Mouse (Mus musculus): ENCODE data around the gene Aadacl3. TPM values are rescaled to one million over a fixed set of nuclear protein-coding genes. Genes with fewer than 3 reads are reported as not detected.

The Aadacl3 gene
- polyA plus RNA-seq, 1 experiment from 2014 or later: not detected

Other genes with a start within 250 kb of the Aadacl3 start
- gene Pramel5, start 183.3 kb downstream of the Aadacl3 start, polyA plus RNA-seq (2014; fragmentation: Nextera tagmentation; extraction: Ambion mirVana): not detected in 2 replicates
- not detected in 2 replicates for gene Gm13128, start 133.5 kb downstream of the Aadacl3 start, polyA plus RNA-seq (2014; fragmentation: Nextera tagmentation; extraction: Ambion mirVana)
- not detected in 2 replicates for gene Gm13119, start 105.8 kb downstream of the Aadacl3 start, polyA plus RNA-seq (2014; fragmentation: Nextera tagmentation; extraction: Ambion mirVana)
- gene Pramef20, start 85.8 kb downstream of the Aadacl3 start, polyA plus RNA-seq (2014; fragmentation: Nextera tagmentation; extraction: Ambion mirVana): not detected in 2 replicates
- gene Pramef12, start 55.3 kb downstream of the Aadacl3 start, polyA plus RNA-seq (2014; fragmentation: Nextera tagmentation; extraction: Ambion mirVana): not detected in 2 replicates
- gene 1700012P22Rik, start 25.0 kb downstream of the Aadacl3 start, polyA plus RNA-seq (2014; fragmentation: Nextera tagmentation; extraction: Ambion mirVana): not detected in 2 replicates
- not detected in 2 replicates for gene Gm9944, start 10.4 kb downstream of the Aadacl3 start, polyA plus RNA-seq (2014; fragmentation: Nextera tagmentation; extraction: Ambion mirVana)
- gene 9430007A20Rik, start 56.1 kb upstream of the Aadacl3 start, polyA plus RNA-seq (2014; fragmentation: Nextera tagmentation; extraction: Ambion mirVana): not detected in 2 replicates
- gene Gm13124, start 101.4 kb upstream of the Aadacl3 start, polyA plus RNA-seq (2014; fragmentation: Nextera tagmentation; extraction: Ambion mirVana): not detected in 2 replicates
- gene Aadacl4, start 150.0 kb upstream of the Aadacl3 start, polyA plus RNA-seq (2014; fragmentation: Nextera tagmentation; extraction: Ambion mirVana): not detected in 2 replicates
- gene Gm436, start 222.6 kb upstream of the Aadacl3 start, polyA plus RNA-seq (2014; fragmentation: Nextera tagmentation; extraction: Ambion mirVana): not detected in 2 replicates

All from forebrain, embryonic 14.5 days (tissue).